Mouse (Mus musculus): ENCODE measurements around the gene Cbll1.
"Not testable (repeated sequence)": the region's sequence is repeated elsewhere in the genome, so short reads cannot be mapped to it uniquely, and the experiment has no call there.

- not testable (repeated sequence) for TF ChIP-seq CTCF (IDR thresholded peaks at IDR 0.05; ENCODE audit: low read depth); EP300 (optimal IDR thresholded peaks at IDR 0.05)
Observed at GRCm38 (mm10) chr12:31478182-31478581, 21.2 kb downstream of the Cbll1 start.
